Mouse (Mus musculus) liver, embryonic 16.5 days (tissue): ENCODE measurements around the gene Engase. TPM values are rescaled to one million over a fixed set of nuclear protein-coding genes. Genes with fewer than 3 reads are reported as not detected.

Experiments
- ATAC-seq: fragments of 200-750 bp; cut with Nextera tagmentation; 2 replicates; pipeline ENCODE4 v1.8.0; 2017; ENCODE audit warnings: low read depth, mild to moderate bottlenecking, moderate number of reproducible peaks, moderate library complexity
- H3K27ac ChIP-seq: fragments of 300-500 bp; sonication (generic); 2 replicates; pipeline ENCODE4 v1.5.1; 2014; ENCODE audit warnings: mild to moderate bottlenecking, low read length
- H3K27me3 ChIP-seq: fragments of 300-500 bp; sonication (generic); 2 replicates; pipeline ENCODE4 v1.6.1; 2014; ENCODE audit warnings: low read depth, low read length, mixed read lengths; ENCODE audit not compliant: control insufficient read depth, insufficient read depth
- H3K36me3 ChIP-seq: fragments of 300-500 bp; sonication (generic); 2 replicates; pipeline ENCODE4 v1.6.1; 2014; ENCODE audit warnings: mild to moderate bottlenecking; ENCODE audit not compliant: control insufficient read depth, insufficient read depth
- H3K4me1 ChIP-seq: fragments of 300-500 bp; sonication (generic); 2 replicates; pipeline ENCODE4 v1.6.1; 2014; ENCODE audit warnings: low read depth, low read length, mixed read lengths; ENCODE audit not compliant: control insufficient read depth
- H3K4me2 ChIP-seq: fragments of 300-500 bp; sonication (generic); 2 replicates; pipeline ENCODE4 v1.6.1; 2014; ENCODE audit warnings: low read depth, low read length, mixed read lengths
- H3K4me3 ChIP-seq: fragments of 300-500 bp; sonication (generic); 2 replicates; pipeline ENCODE4 v1.5.1; 2014; ENCODE audit warnings: low read depth, mild to moderate bottlenecking, low read length
- H3K9ac ChIP-seq: fragments of 300-500 bp; sonication (generic); 2 replicates; pipeline ENCODE4 v1.6.1; 2014; ENCODE audit warnings: low read depth, low read length
- H3K9me3 ChIP-seq: fragments of 300-500 bp; sonication (generic); replicated peaks from 2 replicates; pipeline ENCODE4 v1.6.1; 2016; ENCODE audit warnings: low read length; ENCODE audit not compliant: control insufficient read depth
- WGBS: fragments of 180-500 bp; shearing (Covaris S2); extraction: QIAGEN DNeasy Blood & Tissue Kit; methylation state at CpG from one replicate; pipeline ENCODE4 v1.1.7; 2014; ENCODE audit not compliant: insufficient replicate concordance; 5-methylcytosine and 5-hydroxymethylcytosine counted together
- polyA plus RNA-seq: library from polyadenylated mRNA; unstranded; fragments of >200 nt; fragmentation: Nextera tagmentation; extraction: Ambion mirVana; gene quantifications from 2 replicates; pipeline ENCODE4 v1.2.1, GENCODE M21; 2015

Gene Engase
- polyA plus RNA-seq, 1 experiment from 2014 or later: 5.7 TPM

GRCm38 (mm10) chr11:118491230-118491629, 14.6 kb downstream of the Engase start:
- WGBS: 61% methylated on average over 7 of the region's 7 CpGs

GRCm38 (mm10) chr11:118493458-118493857, 16.8 kb downstream of the Engase start:
- ATAC-seq: no peak
- no peaks in the 10 kb centered on the region for H3K9me3 ChIP-seq
- H3K36me3 ChIP-seq: no peaks in the 10 kb centered on the region
- H3K27me3 ChIP-seq: no peaks in the 10 kb centered on the region
- H3K9ac ChIP-seq: no peak overlapping the region
- no peak overlapping the region for H3K4me3 ChIP-seq
- peaks cover 5% of the 10 kb centered on the region for H3K4me1 ChIP-seq
- H3K27ac ChIP-seq: no peak overlapping the region
- H3K4me2 ChIP-seq: no peak overlapping the region
- 63% methylated on average over 2 of the region's 2 CpGs for WGBS

More at GRCm38 (mm10) chr11:118491230-118491629, 14.6 kb downstream of the Engase start:
- H3K4me1 ChIP-seq: peaks cover 5% of the 10 kb centered on the region
- H3K9me3 ChIP-seq: no peaks in the 10 kb centered on the region
- H3K4me3 ChIP-seq: no peak overlapping the region
- no peaks in the 10 kb centered on the region for H3K36me3 ChIP-seq
- no peak overlapping the region for H3K9ac ChIP-seq
- H3K27ac ChIP-seq: no peak overlapping the region
- H3K4me2 ChIP-seq: no peak overlapping the region
- H3K27me3 ChIP-seq: no peaks in the 10 kb centered on the region
- ATAC-seq: no peak

GRCm38 (mm10) chr11:118494001-118494737, 17.5 kb downstream of the Engase start:
- peaks cover 5% of the 10 kb centered on the region for H3K4me1 ChIP-seq
- WGBS: 48% methylated on average over 12 of the region's 12 CpGs
- H3K27ac ChIP-seq: no peak overlapping the region
- H3K27me3 ChIP-seq: no peaks in the 10 kb centered on the region
- no peak overlapping the region for H3K4me3 ChIP-seq
- no peak overlapping the region for H3K9ac ChIP-seq
- H3K36me3 ChIP-seq: no peaks in the 10 kb centered on the region
- ATAC-seq: no peak; the same call in 1 of the 2 replicates
- no peaks in the 10 kb centered on the region for H3K9me3 ChIP-seq
- no peak overlapping the region for H3K4me2 ChIP-seq

- Histone ChIP-seq H3K4me1 (peaks cover 5% of the 10 kb centered on the region), H3K9me3 (no peaks in the 10 kb centered on the region), H3K27me3 (no peaks in the 10 kb centered on the region), H3K36me3 (no peaks in the 10 kb centered on the region), H3K27ac (no peak overlapping the region), H3K9ac (no peak overlapping the region), H3K4me3 (no peak overlapping the region), H3K4me2 (no peak overlapping the region)
- no peak for ATAC-seq
- WGBS: 39% methylated on average over 5 of the region's 5 CpGs
Observed at GRCm38 (mm10) chr11:118495065-118495464, 18.4 kb downstream of the Engase start.

- no peak overlapping the region for H3K27ac ChIP-seq
- no peak overlapping the region for H3K9ac ChIP-seq
- no peak overlapping the region for H3K4me2 ChIP-seq
- no peaks in the 10 kb centered on the region for H3K36me3 ChIP-seq
- no peaks in the 10 kb centered on the region for H3K9me3 ChIP-seq
- H3K4me1 ChIP-seq: no peaks in the 10 kb centered on the region
- no peaks in the 10 kb centered on the region for H3K27me3 ChIP-seq
- H3K4me3 ChIP-seq: no peak overlapping the region
- no peak for ATAC-seq
- WGBS: 53% methylated on average over 20 of the region's 20 CpGs
Observed at GRCm38 (mm10) chr11:118496066-118496689, 19.5 kb downstream of the Engase start.

GRCm38 (mm10) chr11:118502990-118503389, 26.4 kb downstream of the Engase start:
- WGBS: 25% methylated on average over 6 of the region's 6 CpGs
- Histone ChIP-seq H3K4me2 (no peak overlapping the region), H3K4me1 (no peaks in the 10 kb centered on the region), H3K9me3 (no peaks in the 10 kb centered on the region), H3K9ac (no peak overlapping the region), H3K36me3 (no peaks in the 10 kb centered on the region), H3K27me3 (peaks cover 18% of the 10 kb centered on the region), H3K27ac (no peak overlapping the region), H3K4me3 (no peak overlapping the region)
- no peak for ATAC-seq

- H3K27me3 ChIP-seq: peaks cover 18% of the 10 kb centered on the region
- WGBS: 14% methylated on average over 33 of the region's 34 CpGs
- no peaks in the 10 kb centered on the region for H3K36me3 ChIP-seq
- H3K9ac ChIP-seq: no peak overlapping the region
- H3K4me3 ChIP-seq: no peak overlapping the region
- H3K9me3 ChIP-seq: no peaks in the 10 kb centered on the region
- no peaks in the 10 kb centered on the region for H3K4me1 ChIP-seq
- no peak for ATAC-seq
- no peak overlapping the region for H3K27ac ChIP-seq
- no peak overlapping the region for H3K4me2 ChIP-seq
Observed at GRCm38 (mm10) chr11:118503418-118504179, 27.0 kb downstream of the Engase start.

GRCm38 (mm10) chr11:118504180-118504454, 27.5 kb downstream of the Engase start:
- WGBS: 45% methylated on average over 5 of the region's 5 CpGs
- Histone ChIP-seq H3K27me3 (peaks cover 18% of the 10 kb centered on the region), H3K27ac (no peak overlapping the region), H3K9ac (no peak overlapping the region), H3K36me3 (no peaks in the 10 kb centered on the region), H3K9me3 (no peaks in the 10 kb centered on the region), H3K4me3 (no peak overlapping the region), H3K4me2 (no peak overlapping the region), H3K4me1 (no peaks in the 10 kb centered on the region)
- ATAC-seq: no peak

GRCm38 (mm10) chr11:118507095-118507494, 30.5 kb downstream of the Engase start:
- H3K9ac ChIP-seq: no peak overlapping the region
- H3K27ac ChIP-seq: no peak overlapping the region
- 67% methylated on average over 6 of the region's 6 CpGs for WGBS
- H3K9me3 ChIP-seq: no peaks in the 10 kb centered on the region
- peaks cover 20% of the 10 kb centered on the region for H3K27me3 ChIP-seq
- H3K4me3 ChIP-seq: no peak overlapping the region
- H3K4me2 ChIP-seq: no peak overlapping the region
- H3K36me3 ChIP-seq: no peaks in the 10 kb centered on the region
- no peaks in the 10 kb centered on the region for H3K4me1 ChIP-seq
- no peak for ATAC-seq
